Comparison of ENCODE assay signal across 11 mouse cellular contexts in genomic region chr16:63466615-63467014, GRCm38 (mm10).
"Had no signal": no experiment of that assay in that cellular context is flagged by ENCODE, and none has a peak within 500 bp of the region (broad histone marks: within the 10 kb centered on the region; RNA-seq: fewer than 3 reads in every experiment).

No protein-coding gene starts in this region.

- H3K9ac ChIP-seq: liver, embryonic 13.5 days had no signal

- H3K27me3 ChIP-seq: liver, embryonic 13.5 days had no signal

- H3K36me3 ChIP-seq: liver, embryonic 13.5 days had no signal

- DNase-seq: kidney, postnatal 14 days; kidney, postnatal 4 days; liver, embryonic 13.5 days; lung, adult 2 months; lung, postnatal 14 days; lung, postnatal 4 days; midbrain, embryonic 14.5 days; thymus, adult 18-20 months; thymus, postnatal 36 days had no signal

- H3K4me2 ChIP-seq: liver, embryonic 13.5 days; midbrain, embryonic 11.5 days had no signal

- H3K27ac ChIP-seq: left cerebral cortex, adult 2 months; liver, embryonic 13.5 days had no signal

- H3K4me1 ChIP-seq: liver, embryonic 13.5 days had no signal

- H3K9me3 ChIP-seq: liver, embryonic 13.5 days had no signal

- H3K4me3 ChIP-seq: left cerebral cortex, adult 2 months; liver, embryonic 13.5 days had no signal
